Comparison of ENCODE assay signal across 8 mouse cellular contexts in genomic region chr13:46928961-46929691, GRCm38 (mm10). TPM values are rescaled to one million over a fixed set of nuclear protein-coding genes. Genes with fewer than 3 reads are reported as not detected.
A peak's percentile ranks its signal among the peaks of the same experiment; 100 is the strongest.
DNase-seq lines count a peak whose midpoint lies in the region; ATAC-seq lines count a peak whose summit lies in the region.

No protein-coding gene starts in this region.

- H3K4me3 ChIP-seq in hindbrain, embryonic 16.5 days (ENCODE audit: low read length) = peak overlapping the region; percentile 87

- peak; percentile 66 for ATAC-seq in hindbrain, embryonic 16.5 days
- ATAC-seq in megakaryocyte progenitor cell, adult 5-6 weeks (replicated peaks; ENCODE audit: poor library complexity) = no peak

- peaks cover 15% of the 10 kb centered on the region for H3K4me1 ChIP-seq in hindbrain, embryonic 16.5 days (ENCODE audit: control insufficient read depth, insufficient read depth, low read depth, low read length)

- H3K9ac ChIP-seq in hindbrain, embryonic 16.5 days (ENCODE audit: low read depth, low read length) = peak overlapping the region; percentile 88

- H3K27me3 ChIP-seq in hindbrain, embryonic 16.5 days (replicated peaks; ENCODE audit: control insufficient read depth, insufficient read depth, low read length) = no peaks in the 10 kb centered on the region

- no peaks in the 10 kb centered on the region for H3K9me3 ChIP-seq in hindbrain, embryonic 16.5 days (ENCODE audit: control insufficient read depth, low read length)

- H3K36me3 ChIP-seq in hindbrain, embryonic 16.5 days (ENCODE audit: control insufficient read depth, insufficient read depth, low read length) = no peaks in the 10 kb centered on the region

- peak; percentile 62 for DNase-seq in adrenal gland, adult 18-20 months (ENCODE audit: low spot score in 2 of 2)
- DNase-seq in cerebellum, postnatal 14 days = peak; percentile 69 to 75
- DNase-seq in gastrocnemius, adult 18-20 months (ENCODE audit: low spot score) = peak; percentile 39
- peak; percentile 13 to 39 for DNase-seq in left cerebral cortex, postnatal 14 days (ENCODE audit: low spot score in 2 of 2)
- peak; percentile 69 for DNase-seq in mesoderm, embryonic 11.5 days (ENCODE audit: low read depth, low spot score)
- DNase-seq in right cerebral cortex, postnatal 4 days = peak; percentile 40

- under 1% methylated on average over 54 of the region's 60 CpGs for WGBS in hindbrain, embryonic 16.5 days

- intact Hi-C loops in left cerebral cortex, postnatal 14 days (cut with DNase I) = loop anchor here (2.0 to 5.0 kb wide), 3 partner anchors 72 to 87 kb away; partner anchors contain the start of gene Nhlrc1

- H3K4me2 ChIP-seq in hindbrain, embryonic 16.5 days (ENCODE audit: low read length) = peak overlapping the region; percentile 66

- H3K27ac ChIP-seq in hindbrain, embryonic 16.5 days (ENCODE audit: low read depth, low read length) = peak overlapping the region; percentile 98

RNA-seq across cellular contexts. Expression of gene Kif13a, which starts 0.5 kb away (rescaled TPM):
- total RNA-seq in adrenal gland, adult 18-20 months (2021) = 10 to 100 TPM; 27.1 to 30.5 TPM
- 10 to 100 TPM; 82.9 to 87.5 TPM for total RNA-seq in gastrocnemius, adult 18-20 months (2021)
- 8.0 and 8.9 TPM in 2 replicates for polyA plus RNA-seq in hindbrain, embryonic 16.5 days (2015; fragmentation: Nextera tagmentation; extraction: Ambion mirVana)
- total RNA-seq in left cerebral cortex, postnatal 14 days (2021) = 10 to 100 TPM; 24.6 to 28.2 TPM
- 20.9 and 24.4 TPM in 2 replicates for total RNA-seq in megakaryocyte progenitor cell, adult 5-6 weeks (2015)
- 31.1 and 41.0 TPM in 2 replicates for total RNA-seq in megakaryocyte progenitor cell, adult 5-6 weeks (2017)
